Mouse (Mus musculus) cerebellum, postnatal 10 days (tissue): ENCODE measurements at regions not wholly inside any gene's neighbourhood (a gene's known extent, or its start where the extent isn't known, plus 50 kb on each side); places are given as distances from the start of the nearest gene placed in this dataset.

ENCODE experiments used
- DNase-seq, 2 experiments: peaks; one replicate each; pipeline ENCODE4 v3.0.0; 2021; ENCODE audit warnings: mixed read lengths in 2 of 2

GRCm38 (mm10) chr3:63036691-63037090 is 204.6 kb upstream of the Mme start:
- no peak for DNase-seq

- DNase-seq: no peak
Measured at GRCm38 (mm10) chr3:63070786-63071185, 170.6 kb upstream of the Mme start.

- no peak for DNase-seq
Measured at GRCm38 (mm10) chr3:63073051-63073450, 168.3 kb upstream of the Mme start.

GRCm38 (mm10) chr3:63078181-63078580 is 163.2 kb upstream of the Mme start:
- no peak for DNase-seq

GRCm38 (mm10) chr3:63082161-63082560 is 159.2 kb upstream of the Mme start:
- DNase-seq: no peak

- no peak for DNase-seq
Measured at GRCm38 (mm10) chr3:63085426-63085825, 155.9 kb upstream of the Mme start.

- DNase-seq: peak in 1 of 2 experiments; percentile 2
Measured at GRCm38 (mm10) chr3:63092901-63093300, 148.4 kb upstream of the Mme start.

- DNase-seq: no peak
Measured at GRCm38 (mm10) chr3:63115216-63115615, 126.1 kb upstream of the Mme start.

GRCm38 (mm10) chr3:63131883-63132282 is 109.5 kb upstream of the Mme start:
- no peak for DNase-seq

- no peak for DNase-seq
Measured at GRCm38 (mm10) chr3:63137391-63138147, 103.8 kb upstream of the Mme start.

- DNase-seq: no peak
Measured at GRCm38 (mm10) chr3:63146237-63146636, 95.1 kb upstream of the Mme start.

GRCm38 (mm10) chr3:63182411-63183166 is 58.7 kb upstream of the Mme start:
- no peak for DNase-seq

GRCm38 (mm10) chr3:63187836-63188440 is 53.4 kb upstream of the Mme start:
- no peak for DNase-seq
